Mouse (Mus musculus) left cerebral cortex, postnatal 10 days (tissue): ENCODE measurements around the gene Gm29427. TPM values are rescaled to one million over a fixed set of nuclear protein-coding genes. Genes with fewer than 3 reads are reported as not detected.
A peak's percentile ranks its signal among the peaks of the same experiment; 100 is the strongest.

Experiments
- DNase-seq, 2 experiments: peaks; one replicate each; pipeline ENCODE4 v3.0.0; 2021 to 2022; ENCODE audit warnings: low spot score in 2 of 2, mixed read lengths in 1 of 2; ENCODE audit errors: extremely low spot score in 1 of 2
- intact Hi-C: fragments of 180-260 bp; cut with DNase I; formaldehyde crosslinking; loops from one replicate; pipeline ENCODE4 v1.15.1; 2025
- total RNA-seq, 2 experiments: library from RNA; stranded (reverse); gene quantifications; 2 replicates each; pipeline ENCODE4 v1.2.3; 2021

Gene Gm29427
- total RNA-seq, result not detected

- DNase-seq, result peak; percentile 89 to 93
- intact Hi-C loops, result no loop called here
These were observed at the start of gene Gm29427 for GRCm38 (mm10) chr1:130715561-130716217. Gene Gm29427 (minus strand): TSS chr1:130715799.

- DNase-seq, result no peak
- intact Hi-C loops, result no loop called here
These were observed 48.4 kb upstream of the Gm29427 start for GRCm38 (mm10) chr1:130764027-130764461.

GRCm38 (mm10) chr1:130762045-130762760 is 46.6 kb upstream of the Gm29427 start:
- intact Hi-C loops, result no loop called here
- no peak for DNase-seq

- intact Hi-C loops, result no loop called here
- DNase-seq, result no peak
These were observed 46.0 kb upstream of the Gm29427 start for GRCm38 (mm10) chr1:130761597-130761996.

GRCm38 (mm10) chr1:130759689-130760088 is 44.1 kb upstream of the Gm29427 start:
- no peak for DNase-seq
- intact Hi-C loops, result no loop called here

- intact Hi-C loops, result no loop called here
- DNase-seq, result no peak
These were observed 31.2 kb upstream of the Gm29427 start for GRCm38 (mm10) chr1:130746819-130747218.

GRCm38 (mm10) chr1:130745591-130745990 is 30.0 kb upstream of the Gm29427 start:
- intact Hi-C loops, result no loop called here
- no peak for DNase-seq

- DNase-seq, result no peak
- intact Hi-C loops, result no loop called here
These were observed 29.4 kb upstream of the Gm29427 start for GRCm38 (mm10) chr1:130744961-130745360.

GRCm38 (mm10) chr1:130744217-130744616 is 28.6 kb upstream of the Gm29427 start:
- intact Hi-C loops, result no loop called here
- no peak for DNase-seq

GRCm38 (mm10) chr1:130743775-130744174 is 28.2 kb upstream of the Gm29427 start:
- no peak for DNase-seq
- intact Hi-C loops, result no loop called here

GRCm38 (mm10) chr1:130742201-130742600 is 26.6 kb upstream of the Gm29427 start:
- intact Hi-C loops, result no loop called here
- no peak for DNase-seq

GRCm38 (mm10) chr1:130740781-130741720 is 25.5 kb upstream of the Gm29427 start:
- DNase-seq, result peak; percentile 38 to 53
- intact Hi-C loops, result no loop called here

- intact Hi-C loops, result no loop called here
- peak in 1 of 2 experiments; percentile 49 for DNase-seq
These were observed 24.6 kb upstream of the Gm29427 start for GRCm38 (mm10) chr1:130740227-130740648.

GRCm38 (mm10) chr1:130739636-130740035 is 24.0 kb upstream of the Gm29427 start:
- DNase-seq, result no peak
- intact Hi-C loops, result no loop called here

GRCm38 (mm10) chr1:130738551-130739106 is 23.0 kb upstream of the Gm29427 start:
- intact Hi-C loops, result no loop called here

GRCm38 (mm10) chr1:130737916-130738315 is 22.3 kb upstream of the Gm29427 start:
- DNase-seq, result no peak
- intact Hi-C loops, result no loop called here

More at GRCm38 (mm10) chr1:130738551-130739106, 23.0 kb upstream of the Gm29427 start:
- DNase-seq, result no peak

GRCm38 (mm10) chr1:130737411-130737881 is 21.8 kb upstream of the Gm29427 start:
- no peak for DNase-seq
- intact Hi-C loops, result no loop called here

GRCm38 (mm10) chr1:130734852-130735251 is 19.3 kb upstream of the Gm29427 start:
- intact Hi-C loops, result no loop called here
- no peak for DNase-seq

- intact Hi-C loops, result no loop called here
- DNase-seq, result no peak
These were observed 18.9 kb upstream of the Gm29427 start for GRCm38 (mm10) chr1:130734452-130734851.
